Mouse (Mus musculus): Measurements from ENCODE around the gene Tram1l1. TPM values are rescaled to one million over a fixed set of nuclear protein-coding genes. Genes with fewer than 3 reads are reported as not detected.

Gene Tram1l1
- polyA plus RNA-seq, 1 experiment from 2014 or later = 35.3 TPM

Other genes with a start within 250 kb of the Tram1l1 start
- gene 1700006A11Rik, start 105.2 kb downstream of the Tram1l1 start, polyA plus RNA-seq (2016; fragmentation: Nextera tagmentation; extraction: Ambion mirVana) = not detected in 2 replicates